Mouse (Mus musculus) neural tube, embryonic 15.5 days (tissue): ENCODE measurements at regions not wholly inside any gene's neighbourhood (a gene's known extent, or its start where the extent isn't known, plus 50 kb on each side); places are given as distances from the start of the nearest gene placed in this dataset.

ENCODE experiments used
- ATAC-seq: fragments of 200-750 bp; cut with Nextera tagmentation; 2 replicates; pipeline ENCODE4 v1.8.0; 2017; ENCODE audit warnings: mild to moderate bottlenecking, moderate TSS enrichment, moderate library complexity; ENCODE audit not compliant: low FRiP score
- H3K27ac ChIP-seq: fragments of 300-500 bp; sonication (generic); replicated peaks from 2 replicates; pipeline ENCODE4 v1.5.1; 2015; ENCODE audit warnings: mild to moderate bottlenecking, inconsistent platforms
- H3K27me3 ChIP-seq: fragments of 300-500 bp; sonication (generic); replicated peaks from 2 replicates; pipeline ENCODE4 v1.6.1; 2015; ENCODE audit warnings: inconsistent platforms
- H3K36me3 ChIP-seq: fragments of 300-500 bp; sonication (generic); 2 replicates; pipeline ENCODE4 v1.6.1; 2015; ENCODE audit warnings: inconsistent platforms
- H3K4me1 ChIP-seq: fragments of 300-500 bp; sonication (generic); 2 replicates; pipeline ENCODE4 v1.6.1; 2015; ENCODE audit warnings: inconsistent platforms
- H3K4me2 ChIP-seq: fragments of 300-500 bp; sonication (generic); 2 replicates; pipeline ENCODE4 v1.6.1; 2015; ENCODE audit warnings: inconsistent platforms, mild to moderate bottlenecking, moderate library complexity
- H3K4me3 ChIP-seq: fragments of 300-500 bp; sonication (generic); replicated peaks from 2 replicates; pipeline ENCODE4 v1.5.1; 2015; ENCODE audit warnings: mild to moderate bottlenecking, inconsistent platforms
- H3K9ac ChIP-seq: fragments of 300-500 bp; sonication (generic); replicated peaks from 2 replicates; pipeline ENCODE4 v1.6.1; 2015; ENCODE audit warnings: mild to moderate bottlenecking, inconsistent platforms
- H3K9me3 ChIP-seq: fragments of 300-500 bp; sonication (generic); replicated peaks from 2 replicates; pipeline ENCODE4 v1.6.1; 2016; ENCODE audit warnings: inconsistent platforms
- WGBS: fragments of 180-500 bp; shearing (Covaris S2); methylation state at CpG from one replicate; pipeline ENCODE4 v1.1.7; 2015; ENCODE audit warnings: mixed read lengths; 5-methylcytosine and 5-hydroxymethylcytosine counted together

- no peak for ATAC-seq
- WGBS = 92% methylated on average over 6 of the region's 6 CpGs
- Histone ChIP-seq H3K4me1 (0 out of 2 replicates have a peak, but pooled peaks cover 4% of the 10 kb centered on the region), H3K9ac (no peak overlapping the region), H3K27ac (no peak overlapping the region), H3K27me3 (no peaks in the 10 kb centered on the region), H3K36me3 (no peaks in the 10 kb centered on the region), H3K9me3 (no peaks in the 10 kb centered on the region), H3K4me2 (no peak overlapping the region), H3K4me3 (no peak overlapping the region)
Observed at GRCm38 (mm10) chr8:46931267-46931666, 55.4 kb upstream of the Enpp6 start.

- H3K36me3 ChIP-seq = no peaks in the 10 kb centered on the region
- ATAC-seq = no peak
- H3K9ac ChIP-seq = no peak overlapping the region
- H3K27ac ChIP-seq = no peak overlapping the region
- H3K4me1 ChIP-seq = 0 out of 2 replicates have a peak, but pooled peaks cover 4% of the 10 kb centered on the region
- no peak overlapping the region for H3K4me3 ChIP-seq
- H3K9me3 ChIP-seq = no peaks in the 10 kb centered on the region
- no peak overlapping the region for H3K4me2 ChIP-seq
- H3K27me3 ChIP-seq = no peaks in the 10 kb centered on the region
Observed at GRCm38 (mm10) chr8:46933256-46933655, 53.4 kb upstream of the Enpp6 start.

GRCm38 (mm10) chr8:46934254-46934653 is 52.4 kb upstream of the Enpp6 start:
- H3K36me3 ChIP-seq = no peaks in the 10 kb centered on the region
- H3K4me2 ChIP-seq = no peak overlapping the region
- no peak for ATAC-seq
- 87% methylated on average over 9 of the region's 9 CpGs for WGBS
- H3K9me3 ChIP-seq = no peaks in the 10 kb centered on the region
- H3K4me1 ChIP-seq = 0 out of 2 replicates have a peak, but pooled peaks cover 4% of the 10 kb centered on the region
- no peaks in the 10 kb centered on the region for H3K27me3 ChIP-seq
- H3K27ac ChIP-seq = no peak overlapping the region
- no peak overlapping the region for H3K9ac ChIP-seq
- no peak overlapping the region for H3K4me3 ChIP-seq

GRCm38 (mm10) chr8:46934898-46935297 is 51.8 kb upstream of the Enpp6 start:
- H3K36me3 ChIP-seq = no peaks in the 10 kb centered on the region
- H3K27me3 ChIP-seq = no peaks in the 10 kb centered on the region
- 0 out of 2 replicates have a peak, but pooled peaks cover 4% of the 10 kb centered on the region for H3K4me1 ChIP-seq
- ATAC-seq = no peak
- no peaks in the 10 kb centered on the region for H3K9me3 ChIP-seq
- WGBS = 31% methylated on average over 9 of the region's 9 CpGs
- H3K4me3 ChIP-seq = no peak overlapping the region
- H3K9ac ChIP-seq = no peak overlapping the region
- H3K27ac ChIP-seq = no peak overlapping the region
- H3K4me2 ChIP-seq = no peak overlapping the region

- 24% methylated on average over 8 of the region's 8 CpGs for WGBS
- no peak; the same call in 1 of the 2 replicates for ATAC-seq
- no peaks in the 10 kb centered on the region for H3K9me3 ChIP-seq
- peak overlapping the region; percentile 34; the same call in 1 of the 2 replicates for H3K4me2 ChIP-seq
- H3K27ac ChIP-seq = no peak overlapping the region
- no peak overlapping the region for H3K9ac ChIP-seq
- 0 out of 2 replicates have a peak, but pooled peaks cover 4% of the 10 kb centered on the region for H3K4me1 ChIP-seq
- H3K36me3 ChIP-seq = no peaks in the 10 kb centered on the region
- no peaks in the 10 kb centered on the region for H3K27me3 ChIP-seq
- H3K4me3 ChIP-seq = no peak overlapping the region
Observed at GRCm38 (mm10) chr8:46936039-46936438, 50.6 kb upstream of the Enpp6 start.
